Mouse (Mus musculus) right cerebral cortex, postnatal 14 days (tissue): ENCODE data around the gene Lgals4.
A peak's percentile ranks its signal among the peaks of the same experiment; 100 is the strongest.
"Not testable (repeated sequence)": the region's sequence is repeated elsewhere in the genome, so short reads cannot be mapped to it uniquely, and the experiment has no call there.

Experiments
- DNase-seq: peaks from one replicate; pipeline ENCODE4 v3.0.0; 2022

Lgals4 gene

GRCm38 (mm10) chr7:28867508-28868340 is 34.1 kb downstream of the Lgals4 start:
- DNase-seq, result peak; percentile 64

GRCm38 (mm10) chr7:28870901-28871664 is 37.4 kb downstream of the Lgals4 start:
- no peak for DNase-seq

- no peak for DNase-seq
Observed at GRCm38 (mm10) chr7:28874565-28874964, 40.9 kb downstream of the Lgals4 start.

GRCm38 (mm10) chr7:28876099-28876498 is 42.4 kb downstream of the Lgals4 start:
- no peak for DNase-seq

- DNase-seq, result no peak
Observed at GRCm38 (mm10) chr7:28877155-28877554, 43.5 kb downstream of the Lgals4 start.

- no peak for DNase-seq
Observed at GRCm38 (mm10) chr7:28877856-28878255, 44.2 kb downstream of the Lgals4 start.

- DNase-seq, result no peak
Observed at GRCm38 (mm10) chr7:28879606-28880005, 46.0 kb downstream of the Lgals4 start.

- DNase-seq, result no peak
Observed at GRCm38 (mm10) chr7:28880554-28880953, 46.9 kb downstream of the Lgals4 start.

- DNase-seq, result no peak
Observed at GRCm38 (mm10) chr7:28881199-28881598, 47.5 kb downstream of the Lgals4 start, which contains the start of gene Capn12. Gene Capn12 (plus strand): TSS chr7:28881422.

- no peak for DNase-seq
Observed at GRCm38 (mm10) chr7:28883039-28883438, 49.4 kb downstream of the Lgals4 start.

- not testable (repeated sequence) for DNase-seq
Observed at GRCm38 (mm10) chr7:28883704-28884103, 50.0 kb downstream of the Lgals4 start.

GRCm38 (mm10) chr7:28886486-28886885 is 52.8 kb downstream of the Lgals4 start:
- no peak for DNase-seq

- peak; percentile 46 for DNase-seq
Observed at GRCm38 (mm10) chr7:28888701-28889161, 55.1 kb downstream of the Lgals4 start.
